Mouse (Mus musculus) left cerebral cortex, adult 11 months (tissue): ENCODE measurements at regions not wholly inside any gene's neighbourhood (a gene's known extent, or its start where the extent isn't known, plus 50 kb on each side); places are given as distances from the start of the nearest gene placed in this dataset.
"Not testable (repeated sequence)": the region's sequence is repeated elsewhere in the genome, so short reads cannot be mapped to it uniquely, and the experiment has no call there.

ENCODE experiments used
- DNase-seq: peaks from one replicate; pipeline ENCODE4 v3.0.0; 2022; ENCODE audit warnings: low spot score

DNA sequence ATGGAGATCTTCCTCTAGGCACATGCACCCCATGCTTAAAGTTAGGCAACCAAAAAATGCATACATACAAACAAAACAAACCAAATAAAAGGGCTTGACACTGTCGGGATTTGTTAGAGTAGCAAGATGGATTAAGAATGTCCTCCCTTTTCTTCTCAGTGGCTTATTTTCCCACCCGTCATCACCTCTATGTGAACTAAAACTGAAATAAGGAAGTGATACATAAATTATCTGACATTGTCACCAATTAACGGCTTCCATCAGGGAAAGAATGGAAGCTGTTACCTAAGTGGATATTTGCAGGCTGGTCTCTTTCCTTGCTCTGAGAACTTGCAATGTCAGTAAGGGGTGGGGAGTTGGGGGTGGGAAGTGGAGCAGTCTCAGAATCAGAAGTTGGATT lies 541.5 kb downstream of the Diaph3 start:
- no peak for DNase-seq

DNA sequence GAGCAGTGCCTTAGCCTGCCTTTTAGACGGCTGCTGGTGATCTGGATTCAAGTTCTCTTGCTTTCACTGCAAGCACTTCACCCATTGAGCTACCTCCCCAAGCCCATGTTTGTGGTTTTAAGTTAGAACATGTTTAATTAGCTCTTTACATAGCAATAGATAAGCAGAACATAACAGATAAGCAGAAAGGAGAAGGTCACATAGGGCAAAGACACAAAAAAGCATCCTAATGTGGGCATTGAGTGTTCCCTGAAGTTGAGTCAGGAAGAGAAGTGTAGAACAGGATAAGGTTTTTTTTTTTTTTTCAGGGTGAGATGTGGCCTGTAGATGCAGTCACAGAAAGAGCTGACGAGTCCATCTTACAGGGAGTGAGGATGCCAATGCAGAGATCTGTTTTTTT lies 552.5 kb downstream of the Diaph3 start:
- no peak for DNase-seq

DNA sequence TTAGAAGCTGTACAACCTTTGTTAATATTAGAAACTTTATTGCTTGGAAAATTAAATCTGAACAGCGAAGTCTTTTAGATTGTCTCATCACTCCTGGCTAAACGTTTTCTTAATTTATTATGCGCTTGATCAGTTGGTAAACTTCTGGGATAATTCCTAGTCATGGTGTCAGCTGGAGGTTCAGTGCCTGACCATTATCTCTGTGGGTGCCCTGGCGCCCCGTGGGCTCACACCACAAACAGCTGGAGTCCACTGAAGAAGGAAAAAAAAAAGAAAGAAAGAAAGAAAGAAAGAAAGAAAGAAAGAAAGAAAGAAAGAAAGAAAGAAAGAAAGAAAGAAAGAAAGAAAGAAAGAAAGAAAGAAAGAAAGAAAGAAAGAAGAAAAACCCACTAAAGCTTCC lies 555.1 kb downstream of the Diaph3 start:
- DNase-seq: not testable (repeated sequence)

DNA sequence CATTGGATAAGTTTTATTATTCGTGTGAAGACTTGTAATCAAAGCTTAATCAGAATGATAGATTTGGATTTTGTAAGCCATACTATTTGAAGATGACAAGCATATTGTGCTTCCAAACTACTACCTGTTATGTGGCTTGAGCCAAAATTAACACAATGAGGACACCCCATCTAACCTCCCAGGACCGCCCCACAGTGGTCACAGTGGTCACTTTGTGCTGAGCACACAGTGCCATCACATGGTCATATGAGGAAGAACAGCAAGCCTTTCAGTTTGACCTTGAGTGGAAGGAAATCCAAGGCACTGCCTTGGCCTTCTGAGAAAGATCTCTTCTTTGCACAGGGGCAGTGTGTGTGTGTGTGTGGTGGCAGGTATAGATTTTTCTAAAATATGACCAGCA lies 578.3 kb downstream of the Diaph3 start:
- DNase-seq: no peak

DNA sequence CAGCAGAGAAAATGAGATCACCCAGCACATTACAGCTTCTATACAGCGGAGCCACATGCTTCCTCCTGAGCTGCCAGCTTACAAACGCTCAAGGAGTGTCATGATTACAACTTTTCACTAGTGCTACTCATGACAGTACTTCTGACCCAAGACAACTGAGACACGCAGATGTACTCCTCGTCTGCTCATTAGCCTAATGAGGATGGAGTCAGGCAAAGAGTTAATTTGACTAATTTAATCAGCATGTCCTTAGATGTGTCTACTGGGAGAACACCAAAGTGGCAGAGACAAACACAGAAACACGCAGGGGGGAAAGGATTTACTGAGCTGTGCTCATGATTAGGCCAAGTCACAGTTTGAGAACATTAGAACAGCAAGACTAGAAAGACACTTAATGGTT lies 603.0 kb downstream of the Diaph3 start:
- no peak for DNase-seq

DNA sequence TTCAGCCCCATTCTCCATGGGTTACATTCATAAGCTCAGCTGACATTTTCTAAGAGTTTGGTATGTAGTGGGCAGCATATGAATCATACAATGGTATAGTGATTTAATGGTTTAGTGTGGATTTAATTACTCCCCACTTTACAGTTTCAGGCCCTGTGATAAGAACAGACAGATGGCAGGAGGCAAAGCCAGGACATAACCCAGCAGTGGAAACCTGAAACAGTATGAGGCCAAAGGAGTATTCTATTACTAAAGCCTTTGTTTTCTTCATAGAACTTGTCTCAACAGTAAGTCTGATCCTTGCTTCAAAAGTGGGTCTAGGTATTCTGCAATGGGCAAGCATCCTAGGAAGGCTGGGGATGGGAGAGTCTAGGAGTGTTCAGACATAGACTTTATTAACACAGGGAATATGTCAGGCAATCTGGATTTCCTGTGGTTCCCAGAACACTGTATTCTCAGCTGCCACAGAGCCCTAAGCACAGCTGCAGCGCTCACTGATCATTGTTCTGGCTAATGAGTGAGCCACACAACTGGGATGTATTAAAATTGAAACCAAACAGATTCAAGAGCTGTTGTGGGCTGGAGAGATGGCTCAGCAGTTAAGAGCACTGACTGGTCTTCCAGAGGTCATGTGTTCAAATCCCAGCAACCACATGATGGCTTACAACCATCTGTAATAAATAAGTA lies 604.6 kb downstream of the Diaph3 start:
- no peak for DNase-seq

DNA sequence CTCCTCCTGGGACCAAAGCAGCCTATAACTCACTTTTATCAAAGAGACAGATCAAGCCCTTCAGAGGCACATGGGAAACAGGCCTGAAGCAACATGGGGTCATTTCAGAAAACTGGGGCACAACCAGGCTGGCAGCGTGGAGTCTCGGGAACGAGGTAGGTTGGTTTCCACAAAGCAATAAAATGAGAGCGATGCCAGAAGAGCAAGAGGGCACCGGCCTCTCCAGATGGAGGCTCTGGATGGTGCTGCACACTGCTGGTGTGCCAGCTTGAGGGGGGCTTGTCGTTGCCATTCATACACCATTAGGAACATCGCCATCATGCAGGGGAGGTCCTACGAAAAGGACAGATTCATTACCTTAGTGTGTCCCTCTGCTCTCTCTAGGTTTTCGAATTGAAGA lies 630.6 kb downstream of the Diaph3 start:
- DNase-seq: no peak

DNA sequence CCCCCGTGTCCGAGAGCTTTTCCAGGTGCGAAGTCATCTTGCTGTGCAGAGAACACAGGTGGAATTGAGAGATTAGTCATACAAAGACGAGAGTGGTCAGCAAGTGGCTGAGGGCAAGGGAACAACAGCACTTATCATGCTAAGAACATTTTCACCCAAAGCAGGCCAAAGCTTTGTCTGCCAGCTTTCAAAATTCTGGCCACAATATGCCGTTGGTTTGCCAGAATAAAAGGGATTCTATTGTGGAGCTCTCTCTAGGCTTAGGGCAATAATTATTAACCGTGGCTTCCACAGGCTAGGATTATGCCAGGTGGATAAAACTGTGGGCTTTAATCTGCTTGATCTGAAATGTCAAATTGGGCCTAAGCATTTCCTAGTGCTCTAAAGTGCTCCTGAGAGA lies 631.3 kb downstream of the Diaph3 start:
- no peak for DNase-seq

DNA sequence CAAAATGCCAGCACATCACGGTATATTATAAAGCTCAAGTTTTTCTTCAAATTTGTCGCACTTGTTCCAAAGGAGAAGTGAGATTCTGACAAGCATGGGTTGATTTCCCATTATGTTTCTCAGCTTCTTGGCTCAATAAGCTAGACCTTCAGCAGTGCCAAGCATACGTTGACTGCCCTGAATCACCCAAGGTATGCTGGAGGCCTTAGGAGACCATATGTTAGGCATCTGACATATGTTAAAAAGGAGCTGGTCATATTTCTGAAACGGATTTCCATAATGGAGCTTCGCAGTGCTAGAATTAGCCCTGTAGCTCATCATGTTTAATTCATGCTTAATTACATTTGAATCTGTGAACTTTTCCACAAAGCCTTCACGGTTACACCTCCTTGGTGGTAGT lies 634.7 kb downstream of the Diaph3 start:
- no peak for DNase-seq

DNA sequence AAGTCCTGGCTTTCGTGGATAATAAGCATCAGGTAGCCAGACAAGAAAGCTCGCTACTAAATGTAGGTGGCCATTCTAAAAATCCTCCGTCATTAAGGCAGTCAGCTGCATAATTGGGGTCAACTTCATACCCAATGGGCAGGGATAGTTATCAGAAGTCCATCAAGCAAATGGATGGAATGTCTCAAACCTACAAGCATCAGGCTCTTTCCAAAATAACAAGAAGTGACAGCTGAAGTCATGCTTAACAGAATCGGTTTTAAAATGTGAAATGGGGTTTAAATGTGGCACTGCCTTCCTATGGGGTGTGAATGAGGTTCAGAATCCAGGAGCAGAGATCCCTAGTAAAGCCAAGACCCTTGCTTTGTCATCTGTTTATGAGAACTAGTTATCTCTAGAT lies 650.2 kb downstream of the Diaph3 start:
- DNase-seq: no peak

DNA sequence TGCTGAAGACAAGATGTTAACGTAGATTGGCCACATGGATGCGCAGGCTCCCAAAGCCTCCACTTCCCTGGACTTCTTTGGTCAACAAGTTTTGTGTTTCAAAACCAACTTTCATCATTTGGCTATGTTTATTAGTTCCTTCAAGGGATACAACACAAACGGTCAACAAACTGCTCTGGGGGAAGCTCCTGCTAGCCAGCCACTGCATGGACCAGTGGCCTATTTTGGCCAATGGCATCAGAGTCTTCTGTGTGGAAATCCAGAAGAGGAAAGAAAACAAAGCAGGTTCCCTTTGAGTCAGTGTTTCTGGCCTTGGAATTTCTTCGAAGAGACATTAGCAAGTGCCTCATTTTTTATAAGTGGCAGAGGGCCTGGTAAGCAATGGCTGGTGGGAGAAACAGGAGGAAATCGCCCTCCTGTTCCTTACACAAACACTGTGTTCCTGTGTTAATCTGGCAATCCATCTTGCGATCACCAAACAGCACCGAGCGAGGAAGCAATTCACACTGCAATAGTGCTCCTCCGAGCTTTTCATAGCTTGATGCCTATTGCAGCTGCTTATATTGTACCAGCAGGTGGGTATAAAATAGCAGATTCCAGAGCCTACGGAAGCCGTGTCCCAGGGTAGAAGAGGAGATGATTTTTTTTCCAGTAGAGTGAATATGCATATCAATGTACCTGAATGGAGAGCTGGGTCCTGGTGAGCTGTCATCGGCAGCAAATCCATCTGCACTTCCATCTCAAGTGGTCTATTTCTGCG lies 651.0 kb downstream of the Diaph3 start:
- peak; percentile 10 for DNase-seq

DNA sequence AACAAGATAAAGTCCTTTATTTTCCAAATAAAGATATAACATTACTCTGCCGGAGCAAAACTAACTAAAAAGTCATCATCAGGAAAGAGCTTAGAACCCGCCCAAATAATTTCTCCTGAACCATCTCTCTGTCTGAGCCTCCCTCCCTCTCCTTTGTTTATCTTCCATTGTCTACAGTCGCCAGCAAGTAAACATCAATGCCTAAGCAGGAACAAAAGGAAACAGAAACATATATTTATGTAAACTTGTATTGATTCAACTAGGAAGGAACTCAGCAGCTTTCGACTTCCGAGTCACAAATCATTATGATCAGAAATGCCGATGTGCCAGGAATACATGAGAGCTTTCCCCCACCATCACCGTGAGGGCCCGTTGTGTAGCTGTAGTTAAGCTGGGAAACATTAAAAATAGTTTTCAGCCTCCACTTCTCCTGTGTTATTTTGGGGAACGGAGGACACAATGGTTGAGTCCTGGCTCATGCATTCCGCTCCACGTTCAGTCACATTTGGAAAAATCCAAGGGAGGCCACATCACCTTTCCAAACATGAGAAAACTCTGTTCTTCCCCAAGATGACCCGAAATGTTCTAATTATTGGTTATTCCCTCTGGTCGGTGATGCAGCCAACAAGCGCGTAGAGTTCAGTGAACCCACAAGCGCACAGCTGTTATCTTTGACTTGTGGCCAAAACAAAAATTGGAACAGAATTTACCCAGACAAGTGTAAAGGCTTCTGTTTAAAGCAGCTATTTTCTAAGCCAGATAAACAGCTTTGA lies 651.8 kb downstream of the Diaph3 start:
- DNase-seq: peak; percentile 10

DNA sequence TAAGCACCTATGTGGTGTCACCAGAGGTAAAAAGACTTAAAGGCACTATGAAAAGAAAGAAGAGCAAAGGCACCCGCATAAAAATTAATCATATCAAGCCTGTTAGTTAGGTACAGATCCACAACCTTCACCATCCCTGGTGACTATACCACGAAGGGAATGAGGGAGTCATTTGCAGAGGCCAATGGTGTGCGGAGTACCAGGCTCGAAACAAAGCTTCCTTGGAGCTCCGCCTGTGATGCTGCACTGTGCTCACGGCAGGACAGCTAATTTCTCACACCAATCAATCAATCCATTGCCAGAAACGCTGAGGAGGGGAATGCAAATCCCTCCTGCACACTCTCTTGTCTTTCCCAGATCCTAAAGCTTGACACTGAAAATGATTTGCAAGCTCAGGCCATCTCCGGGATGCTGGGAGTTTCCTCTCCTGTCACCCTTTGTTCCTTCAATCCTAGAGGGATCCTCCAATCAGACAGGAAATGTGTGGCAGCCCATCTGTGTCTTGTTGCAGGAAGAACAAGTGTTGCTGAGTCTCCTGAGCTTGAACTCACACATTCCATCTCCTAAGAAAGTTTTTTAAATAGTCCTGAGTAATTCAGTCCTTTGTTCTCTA lies 653.6 kb downstream of the Diaph3 start:
- DNase-seq: no peak

DNA sequence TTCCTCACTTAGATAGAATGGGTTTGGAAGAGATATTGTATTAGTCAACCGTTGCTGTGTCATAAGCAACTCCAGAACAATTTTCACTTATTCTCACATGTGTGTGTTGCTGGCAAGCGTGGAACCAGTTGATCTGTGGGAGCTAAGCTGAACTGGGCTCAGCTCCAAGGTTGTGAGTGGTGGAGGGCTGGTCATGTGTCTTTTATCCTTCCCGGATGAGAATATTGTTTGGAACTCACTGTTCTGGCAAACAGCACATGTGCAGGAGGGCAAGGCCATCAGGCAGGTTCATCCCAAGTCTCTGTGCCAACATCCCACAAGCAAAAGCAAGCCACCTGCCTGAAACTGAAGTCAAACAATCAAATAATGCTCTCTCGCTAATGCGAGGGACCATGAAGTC lies 656.8 kb downstream of the Diaph3 start:
- no peak for DNase-seq

DNA sequence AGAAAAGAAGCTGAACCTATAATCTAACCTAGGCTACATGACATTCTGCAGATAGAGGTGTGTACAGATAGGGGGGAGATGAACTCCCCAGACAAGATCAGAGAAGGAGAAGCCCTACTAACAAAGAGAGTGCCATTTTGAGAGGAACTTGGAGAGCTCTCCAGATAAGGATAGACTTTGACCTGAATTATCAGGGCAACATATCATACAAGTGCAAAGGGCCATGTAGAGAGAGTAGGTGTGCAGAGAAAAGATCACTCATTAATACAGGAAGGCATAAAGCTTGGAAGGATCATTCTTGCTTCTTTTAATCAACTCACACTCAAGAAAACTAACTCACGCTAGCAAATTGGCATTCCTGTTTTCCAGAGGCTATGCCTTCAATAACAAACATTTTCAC lies 667.4 kb downstream of the Diaph3 start:
- no peak for DNase-seq

DNA sequence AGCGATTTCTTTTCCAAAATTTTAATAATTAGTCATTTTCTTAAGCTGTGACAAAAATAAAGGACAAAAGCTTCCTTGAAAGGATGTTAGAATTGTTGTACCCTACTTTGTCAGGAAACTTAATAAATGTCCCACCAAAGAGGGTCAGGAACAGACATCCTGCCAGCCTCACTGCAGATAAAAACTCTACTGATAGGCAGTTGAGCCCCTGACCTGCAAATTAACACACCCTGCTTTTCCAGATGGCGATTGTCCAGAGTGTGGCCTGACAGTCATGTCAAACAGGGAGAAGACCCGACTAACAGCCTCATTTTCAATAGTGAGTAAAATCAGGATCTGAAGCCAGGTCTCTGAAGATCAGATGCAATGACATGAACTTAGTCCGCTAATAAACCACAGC lies 670.6 kb downstream of the Diaph3 start:
- DNase-seq: no peak

DNA sequence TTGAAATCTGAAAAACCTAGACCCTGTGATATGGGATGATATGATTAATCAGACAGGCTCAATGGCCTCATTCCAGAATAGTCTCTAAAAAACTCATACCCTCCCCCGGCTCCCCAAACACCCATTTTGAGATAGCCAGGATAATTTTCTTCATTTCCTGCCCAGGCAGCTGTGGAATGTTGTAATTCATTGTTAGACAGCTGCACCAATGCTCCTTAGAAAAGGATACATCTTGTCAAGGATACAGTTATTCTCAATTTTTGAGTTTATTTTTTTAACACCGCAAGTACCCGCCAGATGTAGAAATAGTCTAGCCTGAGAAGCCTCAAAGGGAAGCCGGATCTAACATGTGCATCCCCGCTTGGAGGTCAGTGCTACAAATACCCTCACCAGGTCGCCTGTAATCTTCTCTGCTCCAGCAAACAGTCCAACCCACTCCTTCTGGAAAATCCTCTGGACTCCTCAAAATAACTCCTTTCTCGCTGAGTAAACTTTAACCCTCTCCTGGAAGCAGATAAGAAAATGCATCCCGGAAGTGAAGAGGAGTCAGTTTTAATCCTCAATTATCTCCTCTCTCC lies 673.1 kb downstream of the Diaph3 start:
- no peak for DNase-seq

DNA sequence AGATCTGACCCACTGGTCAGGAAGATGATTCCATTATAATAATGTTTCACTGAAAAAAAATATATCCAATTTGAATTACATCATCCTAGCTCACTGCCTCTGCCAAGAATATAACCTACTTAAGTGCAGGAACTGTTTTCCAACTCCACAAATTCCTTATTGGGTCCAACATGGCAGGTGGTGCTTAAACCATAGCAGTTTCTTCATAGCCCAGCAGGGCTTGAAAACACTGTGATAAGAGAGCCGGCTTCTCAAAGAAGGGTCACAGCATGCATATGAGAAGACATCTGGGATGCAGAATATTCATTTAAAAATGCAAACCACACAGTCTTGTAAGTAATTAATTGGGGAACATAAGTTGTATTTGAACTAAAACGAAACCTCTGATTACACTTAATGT lies 677.6 kb downstream of the Diaph3 start:
- no peak for DNase-seq

DNA sequence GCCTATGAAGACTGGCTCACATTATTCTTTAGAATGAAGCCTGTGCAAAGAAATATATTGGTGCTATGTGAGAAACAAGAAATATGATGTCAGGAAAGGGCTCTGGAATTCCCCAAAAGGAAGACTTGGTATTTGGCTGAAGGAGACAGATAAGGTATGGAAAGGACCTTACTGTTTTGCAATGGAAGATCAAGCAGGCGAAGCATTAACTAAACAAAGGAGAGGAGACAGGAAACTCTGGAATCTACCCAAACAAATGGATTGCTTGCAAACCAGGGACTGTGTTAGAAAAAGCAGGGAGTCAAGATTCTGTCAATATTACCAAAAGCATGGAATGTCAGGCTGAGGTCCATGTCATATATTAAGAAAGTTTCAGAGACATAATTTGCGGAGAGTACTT lies 687.9 kb downstream of the Diaph3 start:
- no peak for DNase-seq

DNA sequence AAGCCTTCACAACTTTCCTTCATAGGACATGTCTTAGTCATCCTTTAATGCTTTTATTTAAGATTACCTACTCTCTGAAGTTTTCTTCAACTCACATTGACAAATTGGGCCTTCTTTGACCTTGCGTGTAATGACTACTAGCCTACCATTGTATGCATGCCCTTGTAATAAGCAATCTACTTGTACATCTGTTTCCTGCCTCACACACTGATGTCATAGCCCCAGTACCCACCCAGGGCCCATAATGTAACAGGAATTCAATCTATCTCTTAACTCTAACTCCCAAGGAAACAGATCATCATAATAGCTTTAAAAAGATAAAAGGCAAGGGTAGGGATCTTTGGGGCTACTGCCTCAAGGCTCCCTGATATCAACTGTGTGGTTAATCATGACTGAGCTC lies 690.4 kb downstream of the Diaph3 start:
- no peak for DNase-seq

DNA sequence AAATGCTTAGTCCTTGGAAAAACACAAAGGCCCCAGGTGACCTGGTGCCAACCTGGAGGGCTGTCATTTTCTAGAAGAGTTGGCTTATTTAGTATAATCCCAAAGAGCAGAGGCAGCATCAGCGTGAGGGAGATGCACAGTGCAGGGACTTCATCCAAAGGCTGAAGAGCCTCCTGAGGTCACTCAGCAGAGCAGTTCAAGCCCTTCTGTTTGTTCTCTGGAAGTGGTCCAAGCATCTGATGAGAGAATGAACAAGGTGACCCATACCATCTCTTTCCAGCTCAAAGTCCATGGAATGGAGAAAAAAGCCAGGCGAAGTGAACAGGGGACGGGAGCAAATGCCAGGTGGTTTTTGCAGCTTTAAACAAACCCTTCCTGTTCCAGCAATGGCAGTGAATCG lies 695.9 kb downstream of the Diaph3 start:
- no peak for DNase-seq
